Mouse (Mus musculus) fibroblast of lung, adult 2 months (primary cell): ENCODE data around the gene Snupn.
"Not testable (repeated sequence)": the region's sequence is repeated elsewhere in the genome, so short reads cannot be mapped to it uniquely, and the experiment has no call there.

Experiments used
- DNase-seq: peaks from one replicate; pipeline ENCODE4 v3.0.0-alpha.2; 2011; ENCODE audit warnings: low read depth

The Snupn gene

DNA sequence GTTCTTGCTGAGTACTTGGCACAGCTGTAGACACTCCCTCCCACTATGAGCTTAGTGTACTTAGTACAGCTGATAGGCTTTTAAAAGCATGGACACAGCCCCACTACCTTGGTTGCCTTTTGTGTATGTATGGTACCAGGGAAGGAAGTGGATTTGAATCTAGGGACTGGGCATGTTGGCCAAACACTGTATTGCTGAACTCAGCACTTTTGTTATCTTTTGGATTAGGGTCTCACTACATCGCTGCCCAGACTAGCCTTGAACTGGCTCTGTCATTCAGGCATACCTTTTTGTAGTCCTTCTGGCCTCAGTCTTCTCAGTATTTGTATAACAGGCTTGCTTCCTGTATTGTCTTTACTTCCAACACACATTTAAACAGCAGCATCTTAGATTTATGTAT, 20.1 kb upstream of the Snupn start:
- DNase-seq, result no peak

DNA sequence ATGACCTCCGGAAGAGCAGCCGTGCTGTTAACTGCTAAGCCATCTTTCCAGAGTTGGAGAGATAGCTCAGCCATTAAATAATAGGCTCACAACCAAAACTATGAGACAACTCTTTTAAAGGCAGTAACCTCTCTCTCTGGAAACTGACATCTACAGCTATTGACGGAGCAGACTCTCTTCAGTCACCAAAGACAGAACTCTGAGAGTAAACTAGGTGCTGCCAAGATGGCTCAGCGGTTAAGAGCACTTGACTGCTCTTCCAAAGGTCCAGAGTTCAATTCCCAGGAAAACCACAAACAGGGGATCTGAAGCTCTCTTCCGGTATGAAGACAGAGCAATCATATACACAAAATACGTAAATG, 13.8 kb upstream of the Snupn start:
- no peak for DNase-seq

DNA sequence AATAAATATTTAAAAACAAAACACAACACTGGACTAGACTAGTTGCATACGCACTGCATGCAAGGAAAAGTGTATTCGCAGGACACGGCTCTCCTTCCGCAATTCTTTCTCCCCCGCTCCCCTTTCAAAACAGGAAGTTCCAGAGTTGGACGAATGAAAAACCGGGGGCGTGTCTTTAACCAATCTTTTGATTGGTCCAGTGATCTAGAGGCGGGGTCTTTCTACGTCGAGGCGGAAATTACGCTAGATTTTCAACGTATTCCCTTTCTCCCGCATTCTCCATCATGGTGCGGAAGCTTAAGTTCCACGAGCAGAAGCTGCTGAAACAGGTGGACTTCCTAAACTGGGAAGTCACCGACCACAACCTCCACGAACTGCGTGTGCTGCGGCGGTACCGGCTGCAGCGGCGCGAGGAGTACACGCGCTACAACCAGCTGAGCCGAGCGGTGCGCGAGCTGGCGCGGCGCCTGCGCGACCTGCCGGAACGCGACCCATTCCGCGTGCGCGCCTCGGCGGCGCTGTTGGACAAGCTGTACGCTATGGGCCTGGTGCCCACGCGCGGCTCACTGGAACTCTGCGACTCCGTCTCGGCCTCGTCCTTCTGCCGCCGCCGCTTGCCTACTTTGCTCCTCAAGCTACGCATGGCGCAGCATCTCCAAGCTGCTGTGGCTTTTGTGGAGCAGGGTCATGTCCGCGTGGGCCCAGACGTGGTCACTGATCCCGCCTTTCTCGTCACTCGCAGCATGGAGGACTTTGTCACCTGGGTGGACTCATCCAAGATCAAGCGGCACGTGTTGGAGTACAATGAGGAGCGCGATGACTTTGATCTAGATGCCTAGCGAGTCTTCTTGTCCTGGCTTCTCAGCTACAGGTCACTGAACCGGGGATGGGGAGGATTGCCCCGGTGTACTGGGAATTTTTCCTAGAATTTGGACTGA, 13.2 kb upstream of the Snupn start, which contains the start of gene Imp3:
Gene Imp3 (plus strand): TSS at position 253 of the 938 bp plus-strand sequence.
- DNase-seq, result peak; percentile 91

GRCm38 (mm10) chr9:56938374-56938773, 12.3 kb upstream of the Snupn start:
- no peak for DNase-seq

DNA sequence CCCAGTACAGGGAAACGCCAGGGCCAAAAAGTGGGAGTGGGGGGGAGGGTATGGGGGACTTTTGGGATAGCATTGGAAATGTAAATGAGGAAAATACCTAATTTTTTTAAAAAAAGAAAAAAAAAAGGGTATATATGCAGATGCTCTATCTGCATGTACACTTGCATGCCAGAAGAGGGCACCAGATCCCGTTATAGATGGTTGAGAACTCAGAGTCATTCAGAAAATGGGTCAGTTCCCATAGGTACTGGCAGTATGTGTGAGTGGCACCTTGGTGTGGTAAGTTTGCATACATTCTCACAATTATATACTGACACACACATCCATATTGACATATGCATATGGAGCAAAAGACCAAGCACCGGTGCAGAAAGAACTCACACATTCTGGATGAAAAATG, 3.2 kb upstream of the Snupn start:
- not testable (repeated sequence) for DNase-seq

DNA sequence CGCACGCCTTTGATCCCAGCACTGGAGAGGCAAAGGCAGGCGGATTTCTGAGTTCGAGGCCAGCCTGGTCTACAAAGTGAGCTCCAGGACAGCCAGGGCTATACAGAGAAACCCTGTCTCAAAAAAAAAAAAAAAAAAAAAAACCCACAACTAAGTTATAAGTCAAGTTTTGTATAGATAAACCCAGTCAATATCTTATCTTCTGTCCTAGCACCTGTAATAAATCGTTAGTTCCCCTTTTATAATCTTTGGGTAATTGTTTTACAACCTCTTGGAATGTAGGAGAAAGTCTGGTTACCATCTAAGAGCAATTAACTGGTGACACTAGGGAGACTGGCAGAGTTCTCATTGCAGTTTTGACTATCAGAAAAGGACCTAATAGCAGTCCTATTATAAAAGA, 2.0 kb upstream of the Snupn start:
- not testable (repeated sequence) for DNase-seq

GRCm38 (mm10) chr9:56949767-56950166, 911 bp upstream of the Snupn start:
- no peak for DNase-seq

DNA sequence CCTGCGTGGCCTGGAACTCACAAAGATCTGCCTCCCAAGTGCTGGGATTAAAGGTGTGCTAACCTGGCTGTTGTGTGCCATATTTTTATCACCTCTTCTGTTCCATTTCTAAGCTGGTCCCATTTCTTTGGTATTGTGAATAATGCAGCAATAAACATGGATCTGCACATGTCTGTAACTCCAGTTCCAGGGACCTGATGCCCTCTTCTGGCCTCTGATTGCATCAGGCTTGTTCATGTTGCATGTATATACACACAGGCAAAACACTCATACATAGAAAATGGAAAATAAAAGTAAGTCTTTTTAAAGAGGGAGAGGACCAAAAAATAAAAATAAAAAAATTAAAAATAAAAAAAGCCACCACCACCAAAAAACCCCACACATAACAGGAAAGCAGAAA, 2.9 kb downstream of the Snupn start:
- DNase-seq, result no peak

DNA sequence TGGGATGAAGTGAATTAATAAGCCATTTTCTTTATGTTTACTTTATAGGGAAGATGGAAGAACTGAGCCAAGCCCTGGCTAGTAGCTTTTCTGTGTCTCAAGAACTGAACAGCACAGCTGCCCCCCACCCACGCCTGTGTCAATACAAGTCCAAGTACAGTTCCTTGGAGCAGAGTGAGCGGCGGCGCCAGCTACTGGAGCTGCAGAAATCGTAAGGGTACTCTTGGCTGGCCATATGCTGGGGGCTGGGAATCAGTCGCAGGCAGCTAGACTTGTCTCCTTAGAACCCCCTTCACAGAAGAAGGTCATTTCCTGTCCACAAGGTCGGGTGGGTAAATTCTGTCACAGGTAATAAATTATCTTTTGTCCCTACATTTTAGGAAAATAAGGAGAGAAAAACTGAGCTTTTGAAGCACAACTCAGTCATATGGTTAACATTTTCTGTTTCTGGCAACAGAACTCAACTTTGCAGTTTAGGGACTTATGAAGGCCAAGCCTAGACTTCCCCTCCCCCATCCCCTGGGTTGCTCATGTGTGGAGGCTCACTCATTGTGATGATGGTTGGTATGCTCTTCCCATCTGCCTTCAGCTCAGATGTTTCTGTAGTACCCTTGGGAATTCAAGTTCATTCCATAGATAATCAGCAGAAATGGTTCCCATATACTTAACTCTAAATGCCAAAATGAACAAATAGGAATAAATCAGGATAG, 6.4 kb downstream of the Snupn start:
- DNase-seq, result no peak

- no peak for DNase-seq
Measured at GRCm38 (mm10) chr9:56958689-56959088, 8.0 kb downstream of the Snupn start.

DNA sequence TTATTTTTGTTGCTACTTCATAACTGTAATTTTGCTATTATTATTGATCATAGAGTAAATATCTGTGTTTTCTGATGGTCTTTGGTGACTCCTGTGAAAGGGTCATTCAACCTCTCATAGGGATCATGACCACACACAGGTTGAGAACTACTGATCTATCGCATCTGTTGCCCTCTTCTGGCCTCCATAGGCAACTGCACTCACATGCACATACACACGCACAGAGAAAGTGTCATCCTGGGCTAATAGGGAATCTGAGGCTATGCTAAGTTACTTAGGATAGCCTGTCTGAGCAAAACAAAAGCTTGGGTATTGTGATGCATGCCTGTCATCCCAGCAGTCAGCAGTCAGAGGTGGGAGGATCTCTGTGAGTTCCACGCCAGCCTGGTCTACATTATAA, 10.9 kb downstream of the Snupn start:
- no peak for DNase-seq

DNA sequence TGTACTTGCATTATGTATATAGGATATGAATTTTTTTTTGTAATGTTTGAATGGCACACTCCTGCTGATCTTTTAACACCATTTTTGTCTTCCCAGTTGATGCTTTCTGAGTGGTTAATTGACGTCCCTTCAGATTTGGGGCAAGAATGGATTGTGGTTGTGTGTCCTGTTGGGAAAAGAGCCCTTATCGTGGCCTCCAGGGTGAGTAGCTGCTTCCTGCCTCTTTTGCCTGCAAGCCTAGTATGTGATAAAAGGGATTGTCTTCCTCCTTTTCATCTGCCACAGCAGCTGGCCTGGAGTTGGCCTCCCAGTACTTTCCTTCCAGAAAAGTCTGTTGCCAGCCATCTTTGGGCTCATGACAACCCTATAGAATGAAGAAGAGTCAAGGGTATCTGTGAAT, 19.5 kb downstream of the Snupn start:
- DNase-seq, result no peak

- DNase-seq, result no peak
Measured at GRCm38 (mm10) chr9:56973960-56974524, 23.4 kb downstream of the Snupn start.

GRCm38 (mm10) chr9:56975199-56975598, 24.5 kb downstream of the Snupn start:
- no peak for DNase-seq

GRCm38 (mm10) chr9:56980186-56980585, 29.5 kb downstream of the Snupn start:
- DNase-seq, result no peak

DNA sequence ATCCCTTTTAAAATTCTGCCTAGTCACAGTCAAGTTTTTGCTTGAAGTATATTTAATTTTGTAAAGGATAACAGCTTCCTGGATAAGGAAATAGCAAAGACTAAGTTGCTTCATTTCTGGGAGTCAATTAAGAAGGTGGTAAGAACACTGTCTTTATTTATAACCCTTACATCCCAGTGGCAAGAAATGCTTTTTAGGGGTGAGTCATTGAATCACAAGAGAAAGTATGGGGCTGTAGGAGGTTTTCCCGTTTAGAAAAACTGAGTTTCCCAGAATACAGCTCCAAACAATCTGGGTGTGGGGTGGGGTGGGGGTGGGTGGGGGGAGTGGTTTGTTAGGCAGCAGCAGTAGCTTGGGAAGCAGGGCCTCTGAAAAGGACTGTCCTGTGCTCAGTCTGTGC, 30.8 kb downstream of the Snupn start:
- DNase-seq, result peak; percentile 41

DNA sequence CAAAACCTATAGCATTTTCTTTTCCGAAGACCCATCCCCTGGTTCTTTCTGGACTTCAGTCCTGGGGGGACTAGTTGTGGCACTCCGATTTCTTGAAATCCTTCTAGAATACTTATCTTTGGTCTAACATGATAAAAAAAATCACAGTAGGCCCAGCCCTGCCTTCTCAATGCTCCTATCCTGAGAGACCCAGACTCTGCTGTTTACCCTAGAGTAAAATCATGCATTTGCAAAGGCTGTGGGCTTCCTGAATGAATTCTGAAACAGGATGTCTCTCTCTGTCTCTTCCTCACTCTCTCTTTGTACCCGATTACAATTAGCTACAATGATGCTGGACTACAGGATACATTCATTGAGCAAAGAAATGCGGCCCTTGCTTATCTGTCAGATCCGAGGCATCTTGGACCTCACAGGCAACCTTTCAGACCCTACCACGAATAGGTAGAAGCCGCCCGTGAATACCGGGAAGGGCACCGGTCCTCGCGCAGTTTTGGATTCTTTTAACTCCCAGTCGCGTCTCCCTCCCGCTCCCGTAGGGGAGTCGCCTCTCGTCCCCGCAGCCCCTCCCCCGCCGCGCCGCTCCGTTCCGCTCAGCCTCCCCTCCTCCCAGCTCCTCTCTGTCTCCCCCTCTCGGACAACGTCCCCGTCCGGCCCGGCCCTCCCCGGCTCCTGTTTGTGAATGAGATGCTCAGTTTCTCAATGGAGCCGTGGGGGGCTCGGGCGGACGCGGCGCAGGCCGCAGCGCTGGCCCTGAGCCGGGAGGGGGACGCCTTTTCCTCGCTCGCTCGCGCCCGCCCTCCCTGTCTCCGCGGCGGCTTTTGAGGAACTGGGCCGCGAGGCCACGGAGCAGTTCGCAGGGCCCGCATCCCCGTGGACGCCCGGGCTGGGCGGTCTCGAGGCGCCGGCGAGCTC, 43.9 kb downstream of the Snupn start, which contains the start of gene Ptpn9:
Gene Ptpn9 (plus strand): TSS at position 638 of the 912 bp plus-strand sequence.
- peak; percentile 51 for DNase-seq

DNA sequence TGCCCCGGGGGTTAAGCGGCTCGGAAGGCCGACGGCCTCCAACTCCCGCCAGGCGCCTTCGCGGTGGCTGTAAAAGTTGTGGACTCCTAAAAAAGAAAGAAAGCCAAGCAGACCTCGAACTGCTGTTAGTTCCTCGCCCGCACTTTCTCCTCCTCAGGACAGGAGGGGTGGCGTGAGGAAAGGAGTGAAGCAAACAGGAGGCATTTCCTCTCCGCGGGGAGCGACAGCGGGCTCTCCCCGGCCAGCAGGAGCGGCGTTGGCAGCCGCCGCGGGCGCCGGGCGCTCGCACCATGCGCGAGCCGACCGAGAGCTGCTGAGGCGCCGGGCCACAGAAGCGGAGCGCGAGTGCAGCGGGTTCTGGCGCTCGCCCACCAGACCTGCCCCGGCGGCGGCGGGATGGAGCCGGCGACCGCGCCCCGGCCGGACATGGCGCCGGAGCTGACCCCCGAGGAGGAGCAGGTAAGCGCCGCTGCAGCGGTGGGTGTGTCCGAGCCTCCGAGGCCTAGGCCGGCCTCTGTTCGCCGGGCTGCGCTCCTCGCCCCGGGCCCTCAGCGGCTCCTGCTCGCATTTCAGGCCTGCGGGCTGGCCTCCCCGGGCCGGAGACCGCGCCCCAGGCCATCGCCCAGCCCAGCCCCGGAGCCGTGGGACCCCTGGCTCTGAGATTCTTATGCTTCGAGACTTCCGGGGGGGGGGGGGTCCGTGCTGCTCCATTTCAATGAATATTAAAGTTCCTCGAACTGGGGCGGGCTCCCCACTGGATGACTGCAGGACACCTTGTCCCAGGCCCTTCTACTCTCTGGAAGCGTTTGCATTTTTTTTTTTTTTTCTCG, 44.7 kb downstream of the Snupn start:
- DNase-seq, result no peak

GRCm38 (mm10) chr9:56996028-56996346, 45.3 kb downstream of the Snupn start:
- DNase-seq, result no peak

DNA sequence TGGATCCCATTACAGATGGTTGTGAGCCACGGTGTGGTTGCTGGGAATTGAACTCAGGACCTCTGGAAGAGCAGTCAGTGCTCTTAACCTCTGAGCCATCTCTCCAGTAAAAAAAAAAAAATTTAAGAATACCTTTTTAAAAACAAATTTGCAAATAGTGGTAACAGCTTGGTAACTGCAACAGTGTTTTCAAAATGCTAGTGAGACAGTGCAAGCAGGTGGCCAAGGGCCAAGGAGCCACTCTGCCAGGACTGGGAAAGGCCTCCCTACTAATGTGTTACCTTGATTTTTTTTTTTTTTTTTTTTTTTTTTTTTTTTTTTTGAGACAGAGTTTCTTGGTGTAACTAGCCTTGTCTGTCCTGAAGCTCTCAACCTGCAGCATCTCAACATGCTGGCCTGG, 46.5 kb downstream of the Snupn start:
- DNase-seq, result not testable (repeated sequence)

DNA sequence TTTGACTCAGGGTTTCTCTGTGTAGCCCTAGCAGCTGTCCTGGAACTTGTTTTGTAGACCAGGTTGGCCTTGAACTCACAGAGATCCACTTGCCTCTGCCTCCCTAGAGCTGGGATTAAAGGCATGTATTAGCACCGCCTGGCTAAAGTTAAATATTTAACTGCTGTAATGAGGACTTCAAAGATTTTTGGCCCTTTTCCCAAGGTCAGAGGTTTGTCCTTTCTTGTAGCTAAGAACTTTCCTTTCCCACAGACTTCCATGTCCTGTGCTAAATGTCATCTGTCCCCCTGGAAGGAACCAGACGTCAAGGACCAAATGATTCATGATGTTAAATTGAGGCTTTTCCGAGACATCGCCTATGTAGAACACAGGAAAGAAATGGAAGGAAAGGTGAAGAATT, 52.3 kb downstream of the Snupn start:
- no peak for DNase-seq
